Mouse (Mus musculus) lung, adult 2 months (tissue): ENCODE results near the gene Parp6.

ENCODE experiments used
- CTCF ChIP-seq: fragments of 200-500 bp; IDR thresholded peaks from 2 replicates; pipeline ENCODE4 v1.5.1; 2011; ENCODE audit warnings: mild to moderate bottlenecking, low read length, control low read depth; ENCODE audit not compliant: insufficient read depth
- POLR2A ChIP-seq: fragments of 200-500 bp; IDR thresholded peaks from 2 replicates; pipeline ENCODE4 v1.6.1; 2011; ENCODE audit warnings: low read depth, mild to moderate bottlenecking, control low read depth, low read length, borderline replicate concordance; ENCODE audit errors: extremely low read depth

DNA sequence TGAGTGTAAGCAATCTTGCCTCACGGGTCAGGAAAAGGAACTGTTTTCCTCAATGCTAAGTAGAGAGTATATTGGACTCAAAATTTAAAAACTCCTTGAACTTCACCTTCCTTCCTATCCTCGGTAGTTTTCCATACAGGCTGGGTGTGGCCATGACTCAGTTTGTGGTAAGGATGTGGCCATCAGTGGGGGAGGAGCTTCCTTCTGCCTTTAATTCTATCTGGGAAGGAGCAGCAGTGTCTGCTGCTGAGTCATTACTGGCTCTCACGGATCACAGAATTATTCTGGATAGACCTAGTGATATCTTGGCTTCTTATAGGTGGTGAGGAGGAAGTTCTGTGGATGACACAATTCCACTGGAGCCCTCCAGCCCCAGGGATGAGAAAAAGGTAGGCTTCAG lies 36.3 kb downstream of the Parp6 start:
- TF ChIP-seq CTCF (no peak), POLR2A (no peak)
